Mouse (Mus musculus) lung, postnatal 0 days (tissue): ENCODE results near the gene Ddost. TPM values are rescaled to one million over a fixed set of nuclear protein-coding genes. Genes with fewer than 3 reads are reported as not detected.

Source experiments
- ATAC-seq: fragments of 200-750 bp; cut with Nextera tagmentation; 2 replicates; pipeline ENCODE4 v1.8.0; 2017; ENCODE audit warnings: moderate library complexity
- DNase-seq: peaks from one replicate; pipeline ENCODE4 v3.0.0-alpha.2; 2016; ENCODE audit warnings: low spot score
- H3K27ac ChIP-seq: fragments of 300-500 bp; sonication (generic); 2 replicates; pipeline ENCODE4 v1.5.1; 2014; ENCODE audit warnings: antibody characterized with exemption, mild to moderate bottlenecking, low read length, mixed read lengths
- H3K27me3 ChIP-seq: fragments of 300-500 bp; sonication (generic); replicated peaks from 2 replicates; pipeline ENCODE4 v1.6.1; 2014; ENCODE audit warnings: low read length, mixed read lengths; ENCODE audit not compliant: insufficient read depth
- H3K36me3 ChIP-seq: fragments of 300-500 bp; sonication (generic); 2 replicates; pipeline ENCODE4 v1.6.1; 2014; ENCODE audit warnings: low read length, mixed read lengths; ENCODE audit not compliant: insufficient read depth
- H3K4me1 ChIP-seq: fragments of 300-500 bp; sonication (generic); 2 replicates; pipeline ENCODE4 v1.6.1; 2014; ENCODE audit warnings: antibody characterized with exemption, low read depth, low read length, mixed read lengths; ENCODE audit not compliant: insufficient read depth
- H3K4me2 ChIP-seq: fragments of 300-500 bp; sonication (generic); replicated peaks from 2 replicates; pipeline ENCODE4 v1.6.1; 2014; ENCODE audit warnings: low read depth, mild to moderate bottlenecking, low read length, moderate library complexity, mixed read lengths
- H3K4me3 ChIP-seq: fragments of 300-500 bp; sonication (generic); 2 replicates; pipeline ENCODE4 v1.5.1; 2014; ENCODE audit warnings: low read depth, low read length
- H3K9ac ChIP-seq: fragments of 300-500 bp; sonication (generic); replicated peaks from 2 replicates; pipeline ENCODE4 v1.6.1; 2014; ENCODE audit warnings: low read depth, mild to moderate bottlenecking
- H3K9me3 ChIP-seq: fragments of 300-500 bp; sonication (generic); 2 replicates; pipeline ENCODE4 v1.6.1; 2016; ENCODE audit warnings: low read length, mixed read lengths
- CTCF ChIP-seq: IDR thresholded peaks from 2 replicates; pipeline ENCODE4 v1.5.1; 2016; ENCODE audit warnings: antibody characterized with exemption, mild to moderate bottlenecking
- EP300 ChIP-seq: IDR thresholded peaks from 2 replicates; pipeline ENCODE4 v1.6.1; 2016; ENCODE audit warnings: antibody characterized with exemption, mild to moderate bottlenecking, control low read depth
- WGBS: fragments of 180-500 bp; shearing (Covaris S2); extraction: QIAGEN DNeasy Blood & Tissue Kit; methylation state at CpG from one replicate; pipeline ENCODE4 v1.1.7; 2014; 5-methylcytosine and 5-hydroxymethylcytosine counted together
- polyA plus RNA-seq: library from polyadenylated mRNA; unstranded; fragments of >200 nt; fragmentation: Nextera tagmentation; extraction: Ambion mirVana; gene quantifications from 2 replicates; pipeline ENCODE4 v1.2.1, GENCODE M21; 2015

Gene Ddost
- polyA plus RNA-seq, 1 experiment from 2014 or later = 195 TPM

DNA sequence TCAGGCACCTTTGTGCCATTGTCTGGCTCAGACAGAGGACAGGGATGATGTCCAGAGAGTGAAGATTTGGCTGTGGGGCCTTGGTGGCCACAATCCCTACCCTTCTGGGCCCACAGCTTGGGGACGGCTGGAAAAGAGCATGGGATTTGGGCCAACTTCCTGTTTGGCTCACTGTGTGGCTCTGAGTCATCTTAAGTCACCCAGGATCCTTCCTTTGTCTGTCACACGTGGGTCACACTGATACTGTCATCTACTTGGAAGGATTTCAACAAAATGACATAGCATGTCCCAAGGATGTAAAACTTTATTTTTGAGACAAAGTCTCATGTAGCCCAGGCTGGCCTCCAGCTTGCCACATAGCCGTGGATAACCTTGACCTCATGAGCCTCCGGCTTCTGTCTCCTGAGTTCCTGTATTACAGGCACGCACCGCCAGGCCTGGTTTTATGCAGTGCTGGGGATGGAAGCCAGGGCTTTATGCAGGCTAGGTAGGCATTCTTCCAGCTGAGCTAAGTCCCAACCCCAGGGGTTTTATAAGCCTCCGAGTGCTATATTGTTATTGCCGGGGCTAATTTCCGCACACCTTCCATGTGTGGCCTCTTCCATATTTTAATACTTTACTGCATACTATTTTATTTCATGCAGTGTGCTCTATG is 40.5 kb downstream of the Ddost start:
- 62% methylated on average over 9 of the region's 9 CpGs for WGBS
- ATAC-seq = peak; percentile 80

DNA sequence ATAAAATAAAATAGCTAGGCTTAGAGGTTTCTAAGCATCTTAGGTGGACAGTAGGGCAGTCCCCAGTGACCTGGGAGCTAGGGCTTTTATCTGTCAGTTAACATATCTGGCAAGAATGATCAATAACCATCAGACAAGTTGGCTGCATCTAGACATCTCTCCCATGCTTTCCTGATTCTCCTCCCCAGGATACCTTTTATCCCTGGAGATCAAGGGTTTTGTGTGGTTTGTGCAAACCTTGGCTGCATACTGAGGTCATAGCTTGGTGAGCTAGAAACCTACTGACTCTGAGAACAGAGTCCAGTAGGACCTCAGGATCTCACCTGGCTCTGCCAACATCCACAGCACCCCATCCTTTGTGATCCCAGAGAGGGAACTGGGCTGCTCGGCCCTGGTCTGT is 42.8 kb downstream of the Ddost start:
- H3K27me3 ChIP-seq = no peaks in the 10 kb centered on the region
- H3K9me3 ChIP-seq = no peaks in the 10 kb centered on the region; the same call in 1 of the 2 replicates
- H3K27ac ChIP-seq = no peak overlapping the region
- no peak for DNase-seq
- WGBS = 65% methylated on average over 1 of the region's 1 CpGs
- H3K4me3 ChIP-seq = no peak overlapping the region
- H3K4me1 ChIP-seq = no peaks in the 10 kb centered on the region
- no peak for ATAC-seq
- H3K9ac ChIP-seq = no peak overlapping the region
- H3K4me2 ChIP-seq = no peak overlapping the region
- TF ChIP-seq EP300 (no peak), CTCF (no peak)
- no peaks in the 10 kb centered on the region for H3K36me3 ChIP-seq

More for the DNA sequence above, 40.5 kb downstream of the Ddost start:
- H3K4me3 ChIP-seq = no peak overlapping the region
- peak; percentile 45 for DNase-seq
- TF ChIP-seq EP300 (no peak), CTCF (no peak)
- H3K27me3 ChIP-seq = no peaks in the 10 kb centered on the region
- H3K4me2 ChIP-seq = no peak overlapping the region
- no peaks in the 10 kb centered on the region for H3K4me1 ChIP-seq
- H3K9ac ChIP-seq = no peak overlapping the region
- no peaks in the 10 kb centered on the region for H3K9me3 ChIP-seq
- H3K36me3 ChIP-seq = no peaks in the 10 kb centered on the region
- H3K27ac ChIP-seq = no peak overlapping the region

DNA sequence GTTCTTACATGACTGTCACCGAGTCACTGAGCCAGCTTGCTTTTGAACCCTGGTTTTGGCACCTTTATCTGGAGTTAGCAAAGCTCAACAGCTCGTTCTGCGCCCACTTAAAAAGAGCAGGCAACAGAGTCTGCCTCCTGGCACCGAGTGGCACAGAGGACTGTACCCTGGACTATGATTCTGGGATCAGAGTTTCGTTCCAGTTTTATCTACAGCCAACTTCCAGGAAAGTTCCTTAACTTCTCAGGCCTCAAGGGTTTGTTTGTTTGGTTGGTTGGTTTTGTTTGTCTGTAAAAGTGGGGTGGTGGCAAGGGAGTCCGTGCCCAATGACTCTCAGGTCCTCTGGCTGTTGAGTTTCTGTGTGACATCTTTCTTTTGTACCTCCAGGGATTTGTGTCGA is 44.2 kb downstream of the Ddost start:
- H3K4me2 ChIP-seq = no peak overlapping the region
- no peaks in the 10 kb centered on the region for H3K27me3 ChIP-seq
- H3K36me3 ChIP-seq = no peaks in the 10 kb centered on the region
- no peak overlapping the region for H3K4me3 ChIP-seq
- H3K9me3 ChIP-seq = no peaks in the 10 kb centered on the region; the same call in 1 of the 2 replicates
- TF ChIP-seq CTCF (no peak), EP300 (no peak)
- 56% methylated on average over 7 of the region's 7 CpGs for WGBS
- H3K4me1 ChIP-seq = no peaks in the 10 kb centered on the region
- ATAC-seq = no peak
- no peak overlapping the region for H3K9ac ChIP-seq
- DNase-seq = no peak
- H3K27ac ChIP-seq = no peak overlapping the region

DNA sequence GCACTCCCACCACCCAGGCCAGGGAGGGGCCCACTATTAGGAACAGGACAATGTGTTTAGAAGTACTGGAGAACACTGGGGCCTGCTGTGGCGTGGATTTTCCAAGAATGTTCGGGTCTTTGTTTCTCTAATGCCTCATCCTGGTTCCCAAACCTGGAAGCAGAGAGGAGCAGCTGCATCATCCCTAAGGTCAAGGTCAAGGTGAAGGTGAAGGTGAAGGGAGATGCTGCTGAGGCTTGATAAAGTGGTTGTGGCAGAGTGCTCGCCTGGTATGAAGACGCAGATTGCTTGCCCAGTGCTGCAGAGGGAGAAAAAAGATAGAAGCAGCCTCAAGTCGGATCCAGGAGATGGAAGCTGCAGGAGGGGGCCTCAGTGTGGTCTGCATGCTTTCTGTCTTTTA is 47.3 kb downstream of the Ddost start:
- 87% methylated on average over 5 of the region's 5 CpGs for WGBS
- no peak for ATAC-seq
- TF ChIP-seq EP300 = no peak
- TF ChIP-seq CTCF = no peak

DNA sequence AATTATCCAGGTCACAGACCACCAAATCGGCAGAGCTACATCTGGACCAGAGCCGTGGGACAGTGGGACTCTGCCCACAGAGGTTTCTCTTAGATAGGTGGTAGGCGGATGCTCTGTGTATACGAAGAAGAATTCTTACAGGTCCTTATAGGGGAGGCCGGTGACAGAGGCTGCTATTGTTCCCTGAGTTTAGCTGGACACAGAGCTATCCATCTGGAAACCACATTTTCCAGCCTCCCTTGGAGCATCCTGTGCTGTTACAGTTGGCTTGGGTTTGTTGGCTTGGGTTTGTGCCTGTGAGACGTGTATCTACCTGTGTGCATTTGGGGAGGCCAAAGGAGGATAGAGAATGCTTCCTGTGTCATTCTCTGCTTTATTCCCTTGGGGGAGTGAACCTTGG is 48.2 kb downstream of the Ddost start:
- Histone ChIP-seq H3K27me3 (no peaks in the 10 kb centered on the region), H3K9me3 (no peaks in the 10 kb centered on the region; the same call in 1 of the 2 replicates), H3K27ac (no peak overlapping the region), H3K4me2 (no peak overlapping the region), H3K36me3 (no peaks in the 10 kb centered on the region), H3K4me3 (no peak overlapping the region), H3K9ac (no peak overlapping the region), H3K4me1 (no peaks in the 10 kb centered on the region)
- WGBS = 90% methylated on average over 6 of the region's 6 CpGs
- ATAC-seq (no peak), DNase-seq (no peak)
- TF ChIP-seq CTCF (no peak), EP300 (no peak)

More for the DNA sequence above, 47.3 kb downstream of the Ddost start:
- no peaks in the 10 kb centered on the region for H3K27me3 ChIP-seq
- no peak overlapping the region for H3K27ac ChIP-seq
- no peaks in the 10 kb centered on the region for H3K4me1 ChIP-seq
- no peaks in the 10 kb centered on the region; the same call in 1 of the 2 replicates for H3K9me3 ChIP-seq
- no peak overlapping the region for H3K9ac ChIP-seq
- no peak overlapping the region for H3K4me3 ChIP-seq
- H3K36me3 ChIP-seq = no peaks in the 10 kb centered on the region
- no peak for DNase-seq
- no peak overlapping the region for H3K4me2 ChIP-seq

DNA sequence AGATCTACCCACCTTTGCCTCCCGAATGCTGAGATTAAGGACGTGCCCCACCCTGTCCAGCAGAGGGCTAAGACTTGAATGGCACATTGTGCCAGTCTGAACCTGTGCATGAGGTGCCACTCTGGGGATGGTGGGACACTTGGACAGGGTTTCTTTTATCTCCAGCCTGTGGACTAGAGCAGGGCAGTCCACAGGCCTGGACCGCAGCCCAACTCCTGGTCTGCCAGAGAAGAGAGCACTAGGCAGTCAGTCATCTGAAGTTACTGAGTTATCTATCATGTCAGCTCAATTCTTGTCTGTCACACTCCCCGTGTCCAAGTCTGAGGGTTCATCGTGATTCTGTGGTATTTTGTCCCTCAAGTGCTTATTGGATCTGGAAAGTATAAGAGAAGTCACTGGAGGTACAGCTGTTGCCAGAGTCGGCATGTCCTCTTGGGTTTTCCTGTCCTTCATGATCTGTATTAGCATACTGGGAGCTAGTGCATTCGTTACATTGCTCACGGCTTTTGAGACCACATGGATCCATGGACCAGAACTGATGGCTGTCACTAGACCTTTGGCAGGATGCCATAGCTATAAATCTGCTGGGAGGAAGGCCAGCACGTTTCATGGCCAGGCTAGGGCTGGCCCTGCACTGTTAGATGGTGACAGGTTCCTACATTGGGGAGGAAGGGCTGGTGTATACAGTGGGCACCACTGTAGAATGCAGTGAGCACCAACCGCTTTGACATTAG is 49.1 kb downstream of the Ddost start:
- Histone ChIP-seq H3K27ac (no peak overlapping the region), H3K9ac (no peak overlapping the region), H3K4me3 (no peak overlapping the region), H3K27me3 (no peaks in the 10 kb centered on the region), H3K4me2 (no peak overlapping the region), H3K36me3 (no peaks in the 10 kb centered on the region), H3K4me1 (no peaks in the 10 kb centered on the region), H3K9me3 (no peaks in the 10 kb centered on the region; the same call in 1 of the 2 replicates)
- TF ChIP-seq EP300 (no peak), CTCF (peak; percentile 14; the same call in 1 of the 2 replicates)
- WGBS = 66% methylated on average over 10 of the region's 10 CpGs
- ATAC-seq = no peak
- no peak for DNase-seq
